Mouse (Mus musculus): Measurements from ENCODE around the gene Slc35a1.
"Not testable (repeated sequence)": the region's sequence is repeated elsewhere in the genome, so short reads cannot be mapped to it uniquely, and the experiment has no call there.

Slc35a1 gene

DNA sequence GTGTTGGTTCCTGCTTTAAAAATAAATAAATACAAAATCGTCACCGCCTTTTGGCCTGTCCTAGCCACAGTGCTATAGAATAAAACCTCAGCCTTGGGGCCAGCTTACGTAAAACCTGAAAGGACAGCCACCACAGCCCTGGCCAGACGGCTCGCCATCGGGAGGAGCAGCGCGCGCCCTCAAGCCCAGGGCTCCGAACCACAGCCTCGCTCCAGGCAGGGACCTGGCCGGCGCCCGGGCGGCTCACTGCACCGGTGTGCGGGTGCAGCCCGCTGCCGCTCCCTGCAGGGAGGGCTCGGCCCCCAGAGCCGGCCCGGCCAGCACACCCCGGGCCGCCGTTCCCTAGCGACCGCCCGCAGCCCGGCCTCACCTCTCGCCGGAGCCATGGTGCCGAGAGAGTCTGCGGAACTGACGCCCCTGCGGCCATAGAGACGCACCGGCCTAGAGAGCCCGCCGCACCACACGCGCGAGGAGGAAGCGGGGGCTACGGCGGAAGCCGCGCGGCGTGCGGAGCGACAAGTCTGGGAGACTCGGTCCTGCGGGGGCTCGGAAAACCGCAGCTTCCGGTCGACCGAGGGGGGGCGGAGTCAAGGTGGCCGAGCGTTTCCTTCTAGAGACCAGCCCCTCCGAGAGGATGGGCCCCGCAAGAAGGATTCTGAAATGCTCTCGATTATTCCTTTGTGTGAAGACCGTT is at the start of gene Slc35a1:
Gene Slc35a1, minus strand, starts transcription at position 565 of the 694 bp plus-strand sequence.
- peak; percentile 63 for DNase-seq (ENCODE audit: low read depth, low spot score)

GRCm38 (mm10) chr4:34734461-34734860 is 47.2 kb upstream of the Slc35a1 start:
- DNase-seq (ENCODE audit: low read depth, low spot score), result no peak

DNA sequence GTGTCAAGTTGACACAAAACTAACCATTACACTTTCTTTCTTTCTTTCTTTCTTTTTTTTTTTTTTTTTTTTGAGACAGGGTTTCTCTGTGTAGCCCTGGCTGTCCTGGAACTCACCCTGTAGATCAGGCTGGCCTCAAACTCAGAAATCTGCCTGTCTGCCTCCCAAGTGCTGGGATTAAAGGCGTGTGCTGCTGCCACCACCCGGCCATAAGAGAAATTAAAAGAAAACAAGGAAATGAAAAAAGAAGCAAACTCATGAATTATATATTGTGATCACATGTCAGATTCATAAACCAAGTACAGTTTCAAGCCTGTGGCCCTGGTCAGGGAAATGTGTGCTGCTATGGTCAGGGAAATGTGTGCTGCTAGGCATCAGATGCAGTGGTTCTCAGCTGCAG is 46.2 kb upstream of the Slc35a1 start:
- not testable (repeated sequence) for DNase-seq (ENCODE audit: low read depth, low spot score)

- DNase-seq (ENCODE audit: low read depth, low spot score), result peak; percentile 11
Observed at GRCm38 (mm10) chr4:34729851-34730341, 42.7 kb upstream of the Slc35a1 start, which contains the start of gene Cfap206. TSS of gene Cfap206 (minus strand) at chr4:34730206.

DNA sequence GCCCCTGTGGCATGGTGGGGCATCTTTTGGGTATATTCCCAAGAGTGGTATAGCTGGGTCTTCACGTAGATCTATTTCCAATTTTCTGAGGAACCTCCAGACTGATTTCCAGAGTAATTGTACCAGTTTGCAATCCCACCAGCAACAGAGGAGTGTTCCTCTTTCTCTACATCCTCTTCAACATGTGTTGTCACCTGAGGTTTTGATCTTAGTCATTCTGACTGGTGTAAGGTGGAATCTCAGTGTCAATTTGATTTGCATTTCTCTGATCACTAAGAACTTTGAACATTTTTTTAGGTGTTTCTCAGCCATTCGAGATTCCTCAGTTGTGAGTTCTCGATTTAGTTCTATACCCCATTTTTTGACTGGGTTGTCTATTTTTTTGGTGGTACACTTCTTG is 38.5 kb upstream of the Slc35a1 start:
- not testable (repeated sequence) for DNase-seq (ENCODE audit: low read depth, low spot score)

- no peak for DNase-seq (ENCODE audit: low read depth, low spot score)
Observed at GRCm38 (mm10) chr4:34724306-34724705, 37.1 kb upstream of the Slc35a1 start.

DNA sequence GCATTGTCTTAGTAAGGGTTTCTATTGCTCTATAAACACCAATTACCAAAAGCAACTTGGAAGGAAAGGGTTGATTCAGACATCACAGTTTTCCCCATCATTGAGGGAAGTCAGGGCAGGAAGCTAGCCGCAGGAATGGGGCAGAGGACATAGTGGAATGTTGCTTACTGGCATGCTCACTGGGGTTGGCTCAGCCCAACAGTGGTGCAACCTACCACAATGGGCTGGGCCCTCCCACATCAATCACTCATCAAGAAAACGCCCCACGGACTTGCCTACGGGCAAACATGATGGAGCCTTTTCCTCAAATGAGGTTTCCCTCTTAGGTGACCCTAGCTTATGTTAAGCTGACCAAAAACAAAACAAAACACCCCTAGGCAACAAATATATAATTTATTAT is 35.9 kb upstream of the Slc35a1 start:
- no peak for DNase-seq (ENCODE audit: low read depth, low spot score)

GRCm38 (mm10) chr4:34720127-34720895 is 33.1 kb upstream of the Slc35a1 start:
- DNase-seq (ENCODE audit: low read depth, low spot score), result no peak

DNA sequence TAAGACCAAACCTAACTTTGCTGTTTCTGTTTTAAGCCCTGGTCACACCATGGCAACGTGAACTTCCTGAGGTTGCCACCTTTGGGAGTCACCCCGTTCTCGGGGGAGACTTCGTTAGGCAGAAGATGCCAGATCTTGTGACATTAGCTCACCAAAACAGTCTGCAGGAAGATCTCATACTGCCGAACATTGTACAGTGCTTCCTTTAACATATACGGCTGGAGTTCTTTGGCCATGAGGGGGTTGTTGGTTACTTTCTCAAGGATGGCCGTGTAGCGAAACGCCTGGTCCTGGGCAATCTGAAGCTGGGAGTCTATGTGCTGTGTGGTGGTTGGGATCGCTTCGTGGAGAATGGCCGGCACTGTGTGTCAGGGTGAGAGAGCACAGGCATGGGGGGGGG is 32.2 kb upstream of the Slc35a1 start:
- no peak for DNase-seq (ENCODE audit: low read depth, low spot score)

DNA sequence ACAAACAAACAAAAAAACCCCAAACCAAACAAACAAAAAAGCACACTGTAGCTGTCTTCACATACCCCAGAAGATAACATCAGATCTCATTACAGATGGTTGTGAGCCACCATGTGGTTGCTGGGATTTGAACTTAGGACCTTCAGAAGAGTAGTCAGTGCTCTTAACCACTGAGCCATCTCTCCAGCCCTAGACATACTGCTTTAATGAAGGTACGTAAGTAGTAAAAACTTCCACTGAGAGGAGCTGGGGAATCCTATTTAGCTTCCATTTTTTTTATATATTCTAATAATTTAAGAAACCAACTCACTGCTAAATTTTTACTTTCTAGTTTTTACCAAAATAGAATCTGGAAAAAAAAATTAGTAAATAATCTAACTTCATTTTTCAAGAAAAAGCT is 27.8 kb upstream of the Slc35a1 start:
- DNase-seq (ENCODE audit: low read depth, low spot score), result no peak

GRCm38 (mm10) chr4:34708127-34708526 is 20.9 kb upstream of the Slc35a1 start:
- no peak for DNase-seq (ENCODE audit: low read depth, low spot score)

DNA sequence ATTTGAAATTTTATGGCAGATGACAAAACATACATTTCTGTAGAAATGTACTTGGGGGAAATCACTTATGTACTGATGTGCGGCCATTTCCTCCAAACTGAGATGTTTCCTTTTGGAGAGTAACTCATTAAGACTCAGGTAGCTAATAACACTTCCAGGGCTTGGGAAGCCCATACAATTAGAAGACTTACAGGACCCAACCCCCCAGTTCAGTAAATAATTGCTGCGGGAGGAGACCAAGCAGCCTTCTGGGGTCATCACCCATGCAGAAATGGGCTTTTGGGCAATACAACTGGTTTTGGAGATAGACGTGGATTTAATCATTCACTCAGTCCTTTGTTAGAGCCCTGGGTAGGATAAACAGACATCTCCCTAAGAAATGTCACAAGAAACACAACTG is 20.0 kb upstream of the Slc35a1 start:
- no peak for DNase-seq (ENCODE audit: low read depth, low spot score)

DNA sequence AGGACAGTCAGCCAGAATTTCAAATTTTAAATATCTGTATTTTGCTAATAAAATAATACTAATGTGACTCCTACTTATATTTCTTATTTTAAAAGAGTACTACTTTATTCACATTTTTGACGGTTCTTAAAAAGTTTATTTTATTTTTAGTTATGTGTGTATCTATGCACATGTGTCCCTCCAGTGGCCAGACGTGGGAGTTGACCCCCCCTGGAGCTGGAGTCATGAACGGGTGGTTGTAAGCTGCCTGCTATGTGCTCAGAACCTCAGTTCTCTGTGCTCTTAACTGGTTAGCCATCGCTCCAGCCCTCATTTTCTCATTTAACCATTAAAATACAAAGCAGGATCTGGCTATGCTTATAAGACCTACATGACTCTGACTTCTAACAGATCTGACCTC is 15.8 kb upstream of the Slc35a1 start:
- DNase-seq (ENCODE audit: low read depth, low spot score), result no peak

DNA sequence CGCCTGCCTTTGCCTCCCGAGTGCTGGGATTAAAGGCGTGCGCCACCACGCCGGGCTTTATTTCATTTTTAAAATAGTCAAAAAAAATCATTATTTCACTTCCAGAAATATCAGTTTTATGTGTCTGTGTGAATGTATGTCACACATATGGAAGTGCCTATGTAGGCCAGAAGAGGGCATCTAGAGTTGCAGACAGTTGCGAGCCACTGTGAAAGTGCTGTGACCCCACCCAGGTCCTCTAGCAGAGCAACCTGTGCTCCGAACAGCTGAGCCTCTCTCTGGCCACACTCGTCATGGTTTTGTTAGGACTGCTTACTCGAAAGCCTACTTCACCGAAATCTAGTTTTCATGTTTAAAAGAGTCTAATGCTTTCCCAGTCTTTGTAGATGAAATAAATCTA is 15.0 kb upstream of the Slc35a1 start:
- no peak for DNase-seq (ENCODE audit: low read depth, low spot score)

GRCm38 (mm10) chr4:34701528-34701927 is 14.3 kb upstream of the Slc35a1 start:
- DNase-seq (ENCODE audit: low read depth, low spot score), result peak; percentile 8

DNA sequence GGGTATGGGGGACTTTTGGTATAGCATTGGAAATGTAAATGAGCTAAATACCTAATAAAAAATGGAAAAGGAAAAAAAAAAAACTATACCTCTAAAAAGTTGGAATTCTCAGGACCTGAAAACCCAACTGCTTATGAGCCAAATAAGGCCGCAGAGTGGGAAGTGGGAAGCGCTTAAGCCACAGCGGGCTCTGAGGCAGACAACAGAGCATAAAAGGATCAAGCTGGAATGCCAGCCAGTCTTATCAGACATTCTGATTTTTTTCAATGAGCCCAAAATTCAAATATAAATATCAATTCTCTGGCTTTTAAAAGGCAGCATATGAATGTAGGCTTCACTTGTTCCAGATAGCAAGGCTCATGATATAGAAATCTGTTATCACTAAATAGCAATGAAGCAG is 783 bp upstream of the Slc35a1 start:
- no peak for DNase-seq (ENCODE audit: low read depth, low spot score)

GRCm38 (mm10) chr4:34680530-34680929 is 6.7 kb downstream of the Slc35a1 start:
- DNase-seq (ENCODE audit: low read depth, low spot score), result no peak

DNA sequence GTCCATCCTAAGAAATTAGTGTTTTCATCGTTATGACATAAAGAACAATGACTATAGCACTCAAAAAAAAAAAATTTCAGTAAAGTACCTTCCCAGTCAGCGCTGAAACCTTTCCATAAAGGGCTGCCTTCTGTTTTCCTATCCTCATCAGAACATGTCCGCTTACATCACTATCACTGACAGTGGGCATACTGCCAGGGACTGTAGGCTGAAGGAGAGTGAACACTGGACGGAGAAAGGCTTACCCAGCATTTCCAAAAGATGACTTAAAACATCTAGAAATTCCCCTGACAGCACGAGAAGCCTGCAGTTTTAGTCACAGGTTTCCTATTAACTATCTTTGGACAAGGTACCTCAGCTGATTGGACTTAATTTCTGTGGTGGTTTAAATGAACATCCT is 13.5 kb downstream of the Slc35a1 start:
- no peak for DNase-seq (ENCODE audit: low read depth, low spot score)

DNA sequence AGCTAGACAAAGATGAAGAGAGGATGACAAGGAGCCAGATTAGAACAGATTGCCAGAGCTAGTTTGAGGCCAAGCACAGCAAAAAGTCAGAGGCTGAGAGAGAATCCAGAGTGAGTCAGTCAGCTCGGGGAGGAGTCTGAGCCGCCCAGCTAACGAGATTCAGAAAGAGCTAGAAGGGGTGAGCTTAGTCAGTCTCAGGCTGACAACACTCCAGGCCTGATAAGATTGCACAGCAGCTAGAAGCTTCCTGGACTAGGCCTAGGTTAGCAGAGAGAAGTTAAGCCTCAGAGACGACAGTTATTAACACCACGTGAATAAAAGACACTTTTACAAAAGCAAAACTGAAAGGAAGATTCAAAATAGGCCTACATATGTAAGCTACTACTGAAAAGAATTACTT is 19.3 kb downstream of the Slc35a1 start:
- DNase-seq (ENCODE audit: low read depth, low spot score), result no peak

DNA sequence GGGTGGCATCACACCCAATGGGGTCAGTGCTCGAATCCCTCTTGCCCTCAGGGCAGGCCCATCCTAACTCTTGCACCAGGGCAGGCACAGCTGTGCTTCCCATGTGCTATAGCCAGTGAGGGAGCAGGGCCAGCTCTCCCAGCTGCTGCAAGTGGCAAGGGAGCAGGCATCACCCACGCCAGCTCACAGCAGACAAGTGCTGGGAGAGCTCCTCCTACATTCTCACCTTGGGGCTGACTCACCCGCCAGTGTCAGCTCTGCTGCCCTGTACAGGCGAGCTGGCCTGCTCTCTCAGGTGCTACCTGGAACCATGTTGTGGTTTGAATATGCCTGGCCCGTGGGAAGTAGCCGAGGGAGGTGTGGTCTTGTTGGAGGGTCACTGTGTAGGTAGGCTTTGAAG is 25.3 kb downstream of the Slc35a1 start:
- no peak for DNase-seq (ENCODE audit: low read depth, low spot score)

DNA sequence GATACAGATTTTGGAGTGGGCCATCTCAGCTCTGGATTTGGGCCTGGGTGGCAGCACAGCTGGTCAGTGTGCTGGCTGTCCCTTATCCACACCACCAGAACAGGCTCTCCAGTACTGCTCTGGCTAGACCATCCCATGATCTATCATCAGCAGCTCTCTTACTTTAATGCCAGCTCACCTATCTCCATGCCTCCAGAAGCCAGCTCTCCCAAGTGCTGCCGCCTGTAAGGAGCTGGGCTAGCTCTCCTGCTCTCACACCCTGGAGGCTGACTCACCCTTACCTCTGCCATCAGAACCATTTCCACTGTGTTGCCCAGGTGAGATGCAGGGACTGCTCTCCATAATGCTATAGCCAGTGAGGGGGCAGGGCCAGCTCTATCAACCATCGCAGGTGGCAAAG is 25.7 kb downstream of the Slc35a1 start:
- no peak for DNase-seq (ENCODE audit: low read depth, low spot score)

GRCm38 (mm10) chr4:34659012-34659411 is 28.2 kb downstream of the Slc35a1 start:
- DNase-seq (ENCODE audit: low read depth, low spot score), result no peak

- no peak for DNase-seq (ENCODE audit: low read depth, low spot score)
Observed at GRCm38 (mm10) chr4:34656101-34656500, 31.1 kb downstream of the Slc35a1 start.
